Mouse (Mus musculus) kidney, embryonic 15.5 days (tissue): Measurements from ENCODE around the gene Bfsp2. TPM values are rescaled to one million over a fixed set of nuclear protein-coding genes. Genes with fewer than 3 reads are reported as not detected.

Experiments
- ATAC-seq: fragments of 200-750 bp; cut with Nextera tagmentation; replicated peaks from 2 replicates; pipeline ENCODE4 v1.8.0; 2017; ENCODE audit warnings: moderate TSS enrichment; ENCODE audit not compliant: low FRiP score
- H3K27ac ChIP-seq: fragments of 300-500 bp; sonication (generic); 2 replicates; pipeline ENCODE4 v1.5.1; 2015; ENCODE audit warnings: mild to moderate bottlenecking, inconsistent platforms
- H3K27me3 ChIP-seq: fragments of 300-500 bp; sonication (generic); 2 replicates; pipeline ENCODE4 v1.6.1; 2015; ENCODE audit warnings: inconsistent platforms
- H3K36me3 ChIP-seq: fragments of 300-500 bp; sonication (generic); 2 replicates; pipeline ENCODE4 v1.6.1; 2015; ENCODE audit warnings: inconsistent platforms
- H3K4me1 ChIP-seq: fragments of 300-500 bp; sonication (generic); 2 replicates; pipeline ENCODE4 v1.6.1; 2015; ENCODE audit warnings: inconsistent platforms
- H3K4me2 ChIP-seq: fragments of 300-500 bp; sonication (generic); 2 replicates; pipeline ENCODE4 v1.6.1; 2015; ENCODE audit warnings: moderate library complexity, mild to moderate bottlenecking, inconsistent platforms
- H3K4me3 ChIP-seq: fragments of 300-500 bp; sonication (generic); replicated peaks from 2 replicates; pipeline ENCODE4 v1.5.1; 2015; ENCODE audit warnings: mild to moderate bottlenecking, inconsistent platforms
- H3K9ac ChIP-seq: fragments of 300-500 bp; sonication (generic); 2 replicates; pipeline ENCODE4 v1.6.1; 2015; ENCODE audit warnings: mild to moderate bottlenecking, inconsistent platforms
- H3K9me3 ChIP-seq: fragments of 300-500 bp; sonication (generic); replicated peaks from 2 replicates; pipeline ENCODE4 v1.6.1; 2016; ENCODE audit warnings: inconsistent platforms
- WGBS: fragments of 180-500 bp; shearing (Covaris S2); methylation state at CpG from one replicate; pipeline ENCODE4 v1.1.7; 2015; ENCODE audit warnings: mixed read lengths; 5-methylcytosine and 5-hydroxymethylcytosine counted together
- polyA plus RNA-seq: library from polyadenylated mRNA; unstranded; fragments of >200 nt; fragmentation: Nextera tagmentation; extraction: Ambion mirVana; gene quantifications from 2 replicates; pipeline ENCODE4 v1.2.1, GENCODE M21; 2015

Bfsp2 gene
- polyA plus RNA-seq, 1 experiment from 2014 or later = 0.27 TPM

GRCm38 (mm10) chr9:103501861-103502364 lies 21.7 kb upstream of the Bfsp2 start:
- Histone ChIP-seq H3K36me3 (no peaks in the 10 kb centered on the region), H3K27ac (no peak overlapping the region), H3K27me3 (no peaks in the 10 kb centered on the region), H3K9ac (no peak overlapping the region), H3K4me2 (no peak overlapping the region), H3K4me1 (peaks cover 21% of the 10 kb centered on the region), H3K4me3 (no peak overlapping the region), H3K9me3 (no peaks in the 10 kb centered on the region)
- ATAC-seq = no peak
- 30% methylated on average over 14 of the region's 14 CpGs for WGBS

DNA sequence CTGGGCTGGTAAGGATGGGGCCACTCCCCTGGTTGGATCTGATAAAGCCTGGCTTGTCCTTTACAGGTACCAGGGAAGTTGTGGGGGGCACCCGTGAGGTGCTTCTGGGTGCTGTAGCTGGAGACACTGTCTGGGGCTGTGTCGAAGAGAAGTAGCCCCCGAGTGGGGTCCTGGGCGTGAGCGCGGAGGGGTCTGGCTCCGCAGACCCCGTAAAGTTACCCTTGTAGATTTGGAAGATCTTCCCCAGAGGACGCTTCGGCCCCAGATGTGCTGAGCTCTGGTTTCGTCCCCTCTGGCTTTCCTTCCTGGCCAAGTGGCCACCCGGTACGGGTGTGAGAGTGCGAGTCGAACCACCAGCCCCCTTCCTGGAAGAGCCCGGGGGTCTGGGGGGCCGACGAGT lies 19.1 kb upstream of the Bfsp2 start:
- Histone ChIP-seq H3K4me1 (peaks cover 21% of the 10 kb centered on the region), H3K4me3 (no peak overlapping the region), H3K36me3 (no peaks in the 10 kb centered on the region), H3K9me3 (no peaks in the 10 kb centered on the region), H3K4me2 (no peak overlapping the region), H3K27ac (no peak overlapping the region), H3K9ac (no peak overlapping the region), H3K27me3 (no peaks in the 10 kb centered on the region)
- no peak for ATAC-seq
- 94% methylated on average over 18 of the region's 18 CpGs for WGBS

DNA sequence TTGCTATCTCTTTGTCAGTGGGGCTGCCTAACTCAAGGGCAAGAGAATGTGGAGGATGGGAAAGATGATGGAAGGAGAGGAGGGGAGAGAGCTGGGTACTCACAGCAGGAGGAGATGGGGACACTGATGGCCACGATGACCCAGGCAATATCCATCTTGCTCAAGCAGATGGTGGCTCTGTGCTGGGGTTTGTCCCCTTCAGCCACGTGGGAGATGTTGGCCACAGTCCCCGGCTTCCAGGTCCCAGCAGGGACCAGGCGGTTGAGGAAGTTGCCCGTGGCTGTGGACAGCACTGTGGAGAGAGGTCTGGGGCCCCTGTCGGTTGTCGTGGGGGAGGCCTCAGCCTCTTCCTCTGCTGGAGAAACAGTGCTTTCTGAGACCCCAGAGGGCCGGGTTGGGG lies 18.5 kb upstream of the Bfsp2 start:
- 59% methylated on average over 8 of the region's 8 CpGs for WGBS
- ATAC-seq = no peak
- no peak overlapping the region for H3K27ac ChIP-seq
- no peaks in the 10 kb centered on the region for H3K9me3 ChIP-seq
- no peak overlapping the region for H3K4me3 ChIP-seq
- no peaks in the 10 kb centered on the region for H3K36me3 ChIP-seq
- peaks cover 21% of the 10 kb centered on the region for H3K4me1 ChIP-seq
- no peaks in the 10 kb centered on the region for H3K27me3 ChIP-seq
- no peak overlapping the region for H3K9ac ChIP-seq
- no peak overlapping the region for H3K4me2 ChIP-seq

GRCm38 (mm10) chr9:103495391-103495790 lies 15.2 kb upstream of the Bfsp2 start:
- Histone ChIP-seq H3K4me2 (no peak overlapping the region), H3K27ac (0 out of 2 replicates have a peak overlapping the region, but pooled peaks have one; percentile 27), H3K27me3 (0 out of 2 replicates have a peak, but pooled peaks cover 2% of the 10 kb centered on the region), H3K4me1 (peaks cover 22% of the 10 kb centered on the region), H3K9ac (no peak overlapping the region), H3K4me3 (no peak overlapping the region), H3K9me3 (no peaks in the 10 kb centered on the region), H3K36me3 (no peaks in the 10 kb centered on the region)
- no peak for ATAC-seq
- 46% methylated on average over 11 of the region's 11 CpGs for WGBS

- Histone ChIP-seq H3K4me3 (no peak overlapping the region), H3K9ac (no peak overlapping the region), H3K27ac (0 out of 2 replicates have a peak overlapping the region, but pooled peaks have one; percentile 22), H3K4me1 (peaks cover 22% of the 10 kb centered on the region), H3K27me3 (0 out of 2 replicates have a peak, but pooled peaks cover 2% of the 10 kb centered on the region), H3K9me3 (no peaks in the 10 kb centered on the region), H3K36me3 (no peaks in the 10 kb centered on the region), H3K4me2 (no peak overlapping the region)
- WGBS = 23% methylated on average over 7 of the region's 7 CpGs
- peak; percentile 79 for ATAC-seq
Observed at GRCm38 (mm10) chr9:103494346-103495020, 14.3 kb upstream of the Bfsp2 start.

DNA sequence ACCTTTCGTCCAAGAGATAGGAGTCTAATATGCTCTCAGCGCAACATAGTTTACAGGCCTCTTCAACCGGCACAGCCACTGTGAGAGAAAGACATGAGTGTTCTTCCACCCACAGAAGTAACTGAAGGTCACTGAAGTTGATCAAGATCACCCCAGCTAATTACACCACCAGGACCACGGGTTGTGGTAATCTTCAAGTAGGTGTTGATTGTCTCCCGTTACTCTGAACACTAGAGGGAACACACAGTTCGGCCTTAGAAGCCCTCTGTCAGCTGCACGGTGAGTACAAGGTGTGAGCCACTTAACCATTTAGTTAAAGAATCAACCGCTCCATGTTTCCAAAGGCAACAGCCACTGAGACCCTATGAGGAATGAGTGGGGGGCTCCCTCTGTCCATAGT lies 11.8 kb upstream of the Bfsp2 start:
- no peak for ATAC-seq
- 57% methylated on average over 8 of the region's 8 CpGs for WGBS

GRCm38 (mm10) chr9:103490439-103490838 lies 10.2 kb upstream of the Bfsp2 start:
- Histone ChIP-seq H3K9ac (no peak overlapping the region), H3K9me3 (no peaks in the 10 kb centered on the region), H3K27me3 (0 out of 2 replicates have a peak, but pooled peaks cover 2% of the 10 kb centered on the region), H3K4me2 (no peak overlapping the region), H3K36me3 (no peaks in the 10 kb centered on the region), H3K4me3 (no peak overlapping the region), H3K27ac (no peak overlapping the region), H3K4me1 (peaks cover 39% of the 10 kb centered on the region)
- peak; percentile 66 for ATAC-seq
- 3% methylated on average over 2 of the region's 2 CpGs for WGBS

More for the DNA sequence above, 11.8 kb upstream of the Bfsp2 start:
- no peak overlapping the region for H3K4me2 ChIP-seq
- H3K27me3 ChIP-seq = 0 out of 2 replicates have a peak, but pooled peaks cover 2% of the 10 kb centered on the region
- H3K9ac ChIP-seq = no peak overlapping the region
- H3K36me3 ChIP-seq = no peaks in the 10 kb centered on the region
- H3K4me1 ChIP-seq = peaks cover 29% of the 10 kb centered on the region
- no peak overlapping the region for H3K4me3 ChIP-seq
- no peak overlapping the region for H3K27ac ChIP-seq
- no peaks in the 10 kb centered on the region for H3K9me3 ChIP-seq

DNA sequence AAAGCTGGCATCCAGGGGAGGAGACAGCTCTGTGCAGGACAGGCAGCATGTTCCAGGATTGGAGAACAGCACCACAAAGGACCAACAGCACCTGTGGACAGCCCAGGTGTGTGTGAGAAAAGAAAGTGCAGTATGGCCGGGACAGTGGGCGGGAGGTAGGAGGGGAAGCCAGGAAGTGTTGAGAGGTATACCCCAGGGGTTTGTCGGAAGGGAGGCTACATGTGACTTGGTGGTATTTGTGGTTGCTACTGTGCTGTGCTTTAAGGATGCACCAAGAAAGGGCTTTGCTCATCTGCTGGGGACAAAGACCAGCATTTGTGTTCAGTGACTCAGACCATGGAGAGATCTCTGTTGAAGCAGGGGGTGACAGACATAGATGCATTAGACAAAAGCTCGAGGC lies 9.7 kb upstream of the Bfsp2 start:
- H3K4me3 ChIP-seq = no peak overlapping the region
- whole genome bisulfite sequencing = 82% methylated on average over 4 of the region's 4 CpGs
- no peaks in the 10 kb centered on the region for H3K9me3 ChIP-seq
- H3K27ac ChIP-seq = no peak overlapping the region
- no peak for ATAC-seq
- H3K9ac ChIP-seq = no peak overlapping the region
- H3K4me2 ChIP-seq = no peak overlapping the region
- no peaks in the 10 kb centered on the region for H3K36me3 ChIP-seq
- 0 out of 2 replicates have a peak, but pooled peaks cover 2% of the 10 kb centered on the region for H3K27me3 ChIP-seq
- H3K4me1 ChIP-seq = peaks cover 39% of the 10 kb centered on the region

DNA sequence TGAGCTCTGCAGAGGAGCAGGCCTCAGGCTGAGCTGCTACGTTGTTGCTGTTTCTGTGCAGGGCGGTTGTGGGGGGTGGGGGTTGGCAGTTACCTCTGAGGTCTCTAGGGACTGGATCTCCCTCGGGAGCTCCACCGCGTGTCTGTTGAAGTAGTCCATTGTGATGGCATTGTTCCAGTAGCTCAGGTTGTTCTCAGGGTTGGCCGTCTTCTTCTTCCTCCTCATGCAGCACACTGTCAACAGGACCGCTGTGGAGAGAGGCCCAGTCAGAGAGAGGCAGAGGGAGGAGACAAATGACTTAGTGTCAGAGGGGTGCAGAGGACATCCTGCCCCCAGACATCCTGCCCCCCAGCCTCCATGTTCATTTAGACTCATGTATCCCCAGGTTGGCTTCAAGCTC lies 8.9 kb upstream of the Bfsp2 start:
- no peak overlapping the region for H3K9ac ChIP-seq
- 56% methylated on average over 7 of the region's 7 CpGs for WGBS
- ATAC-seq = no peak
- no peaks in the 10 kb centered on the region for H3K9me3 ChIP-seq
- H3K36me3 ChIP-seq = no peaks in the 10 kb centered on the region
- peaks cover 37% of the 10 kb centered on the region for H3K4me1 ChIP-seq
- H3K27ac ChIP-seq = no peak overlapping the region
- H3K4me2 ChIP-seq = no peak overlapping the region
- 0 out of 2 replicates have a peak, but pooled peaks cover 2% of the 10 kb centered on the region for H3K27me3 ChIP-seq
- H3K4me3 ChIP-seq = no peak overlapping the region

GRCm38 (mm10) chr9:103486262-103486661 lies 6.0 kb upstream of the Bfsp2 start:
- H3K36me3 ChIP-seq = no peaks in the 10 kb centered on the region
- H3K9me3 ChIP-seq = no peaks in the 10 kb centered on the region
- ATAC-seq = no peak
- H3K4me2 ChIP-seq = peak overlapping the region; percentile 28
- H3K27ac ChIP-seq = peak overlapping the region; percentile 61
- H3K4me1 ChIP-seq = peaks cover 34% of the 10 kb centered on the region
- H3K27me3 ChIP-seq = no peaks in the 10 kb centered on the region
- H3K4me3 ChIP-seq = no peak overlapping the region
- no peak overlapping the region for H3K9ac ChIP-seq
- 77% methylated on average over 6 of the region's 6 CpGs for WGBS

GRCm38 (mm10) chr9:103485606-103486005 lies 5.4 kb upstream of the Bfsp2 start:
- Histone ChIP-seq H3K4me3 (no peak overlapping the region), H3K27ac (peak overlapping the region; percentile 61), H3K27me3 (no peaks in the 10 kb centered on the region), H3K9me3 (no peaks in the 10 kb centered on the region), H3K36me3 (no peaks in the 10 kb centered on the region), H3K4me2 (0 out of 2 replicates have a peak overlapping the region, but pooled peaks have one; percentile 28), H3K9ac (no peak overlapping the region), H3K4me1 (peaks cover 35% of the 10 kb centered on the region)
- ATAC-seq = no peak
- WGBS = 10% methylated on average over 8 of the region's 8 CpGs

GRCm38 (mm10) chr9:103480603-103481220 lies 492 bp upstream of the Bfsp2 start:
- H3K4me2 ChIP-seq = no peak overlapping the region
- H3K4me1 ChIP-seq = peaks cover 19% of the 10 kb centered on the region
- H3K36me3 ChIP-seq = no peaks in the 10 kb centered on the region
- H3K27ac ChIP-seq = no peak overlapping the region
- no peaks in the 10 kb centered on the region for H3K27me3 ChIP-seq
- 42% methylated on average over 8 of the region's 8 CpGs for WGBS
- ATAC-seq = peak; percentile 35; the same call in 1 of the 2 replicates
- no peak overlapping the region for H3K4me3 ChIP-seq
- no peak overlapping the region for H3K9ac ChIP-seq
- H3K9me3 ChIP-seq = no peaks in the 10 kb centered on the region
